Mouse (Mus musculus): Measurements from ENCODE around the gene Adrb1. TPM values are rescaled to one million over a fixed set of nuclear protein-coding genes. Genes with fewer than 3 reads are reported as not detected.
"Not testable (repeated sequence)": the region's sequence is repeated elsewhere in the genome, so short reads cannot be mapped to it uniquely, and the experiment has no call there.

Adrb1 gene
- polyA plus RNA-seq, 1 experiment from 2014 or later = 1.2 TPM

- H3K4me2 ChIP-seq (replicated peaks) = peak overlapping the region; percentile 20; the same call in 1 of the 2 replicates
- ATAC-seq (ENCODE audit: insufficient number of reproducible peaks, insufficient read depth, low FRiP score, low TSS enrichment) = peak; percentile 73; the same call in 1 of the 2 replicates
These were observed 54.9 kb downstream of the Adrb1 start for GRCm38 (mm10) chr19:56776719-56777382.

GRCm38 (mm10) chr19:56778532-56778931, 56.5 kb downstream of the Adrb1 start:
- H3K4me3 ChIP-seq; H3K27ac ChIP-seq; ATAC-seq (ENCODE audit: insufficient number of reproducible peaks, insufficient read depth, low FRiP score, low TSS enrichment); H3K9ac ChIP-seq; H3K4me2 ChIP-seq (replicated peaks); H3K36me3 ChIP-seq; H3K9me3 ChIP-seq: not testable (repeated sequence)
- 91% methylated on average over 7 of the region's 7 CpGs for WGBS
- Histone ChIP-seq H3K4me1 (peaks cover 12% of the 10 kb centered on the region), H3K27me3 (peaks cover 16% of the 10 kb centered on the region; the same call in 1 of the 2 replicates)

More at GRCm38 (mm10) chr19:56776719-56777382, 54.9 kb downstream of the Adrb1 start:
- Histone ChIP-seq H3K9ac (no peak overlapping the region), H3K27me3 (peaks cover 16% of the 10 kb centered on the region; the same call in 1 of the 2 replicates), H3K4me1 (peaks cover 12% of the 10 kb centered on the region), H3K4me3 (no peak overlapping the region), H3K27ac (no peak overlapping the region), H3K9me3 (no peaks in the 10 kb centered on the region), H3K36me3 (no peaks in the 10 kb centered on the region)
- WGBS = 35% methylated on average over 16 of the region's 16 CpGs

Other genes with a start within 250 kb of the Adrb1 start
- gene Dclre1a, start 174.0 kb upstream of the Adrb1 start, polyA plus RNA-seq (2016; fragmentation: Nextera tagmentation; extraction: Ambion mirVana) = 19.8 and 20.7 TPM in 2 replicates
- gene Nhlrc2, start 173.9 kb upstream of the Adrb1 start, polyA plus RNA-seq (2016; fragmentation: Nextera tagmentation; extraction: Ambion mirVana) = 18.8 and 19.1 TPM in 2 replicates
- 23.9 TPM in 2 replicates for gene Ccdc186, start 100.0 kb downstream of the Adrb1 start, polyA plus RNA-seq (2016; fragmentation: Nextera tagmentation; extraction: Ambion mirVana)
- 1.6 and 2.0 TPM in 2 replicates for gene Tdrd1, start 104.0 kb downstream of the Adrb1 start, polyA plus RNA-seq (2016; fragmentation: Nextera tagmentation; extraction: Ambion mirVana)
- gene Vwa2, start 152.1 kb downstream of the Adrb1 start, polyA plus RNA-seq (2016; fragmentation: Nextera tagmentation; extraction: Ambion mirVana) = 6.1 and 6.7 TPM in 2 replicates

Data from embryonic facial prominence, embryonic 12.5 days (tissue).